Mouse (Mus musculus) MEL (cell line): ENCODE results near the gene Ptcd2. TPM values are rescaled to one million over a fixed set of nuclear protein-coding genes. Genes with fewer than 3 reads are reported as not detected.

Experiments used
- DNase-seq: peaks from one replicate; pipeline ENCODE4 v3.0.0; 2011; ENCODE audit warnings: low read depth, low spot score
- H3K27ac ChIP-seq: 2 replicates; pipeline ENCODE4 v1.5.1; 2012; ENCODE audit warnings: low read depth, mild to moderate bottlenecking, control low read depth, low read length, moderate library complexity; ENCODE audit not compliant: control insufficient read depth
- H3K27me3 ChIP-seq, 2 experiments: fragments of 150-350 bp in 1 of 2; sonication (generic) in 1 of 2; 2 replicates each; pipeline ENCODE4 v1.6.1; 2012; ENCODE audit warnings: low read length in 2 of 2, mild to moderate bottlenecking in 2 of 2, improper control_type of control experiment in 1 of 2, moderate library complexity in 1 of 2; ENCODE audit not compliant: insufficient read depth in 2 of 2, control insufficient read depth in 1 of 2
- H3K36me3 ChIP-seq, 2 experiments: 2 replicates each; pipeline ENCODE4 v1.6.1; 2012 to 2014; ENCODE audit warnings: low read length in 2 of 2, improper control_type of control experiment in 1 of 2, inconsistent platforms in 1 of 2, mild to moderate bottlenecking in 1 of 2; ENCODE audit not compliant: insufficient read depth in 2 of 2, control insufficient read depth in 1 of 2
- H3K4me1 ChIP-seq, 2 experiments: fragments of 150-350 bp in 1 of 2; sonication (generic) in 1 of 2; 2 replicates each; pipeline ENCODE4 v1.6.1; 2012; ENCODE audit warnings: low read length in 2 of 2, improper control_type of control experiment in 1 of 2, mild to moderate bottlenecking in 1 of 2; ENCODE audit not compliant: insufficient read depth in 2 of 2, control insufficient read depth in 1 of 2
- H3K4me3 ChIP-seq, 2 experiments: fragments of 150-350 bp in 1 of 2; sonication (generic) in 1 of 2; 2 replicates each; pipeline ENCODE4 v1.5.1; 2012; ENCODE audit warnings: low read depth in 2 of 2, low read length in 2 of 2, mild to moderate bottlenecking in 2 of 2, moderate library complexity in 2 of 2, control low read depth in 1 of 2, improper control_type of control experiment in 1 of 2; ENCODE audit not compliant: control insufficient read depth in 1 of 2, insufficient read depth in 1 of 2
- H3K79me2 ChIP-seq: 2 replicates; pipeline ENCODE4 v1.6.1; 2012; ENCODE audit warnings: mild to moderate bottlenecking, low read length, moderate library complexity; ENCODE audit not compliant: control insufficient read depth, poor library complexity, insufficient read depth
- H3K9ac ChIP-seq: 2 replicates; pipeline ENCODE4 v1.6.1; 2012; ENCODE audit warnings: low read depth, mild to moderate bottlenecking, control low read depth, low read length, moderate library complexity; ENCODE audit not compliant: control insufficient read depth, poor library complexity, severe bottlenecking
- H3K9me3 ChIP-seq: fragments of 150-350 bp; sonication (generic); replicated peaks from 2 replicates; pipeline ENCODE4 v1.6.1; 2012; ENCODE audit warnings: mild to moderate bottlenecking, low read length, improper control_type of control experiment, moderate library complexity; ENCODE audit not compliant: insufficient read depth
- BHLHE40 ChIP-seq: IDR thresholded peaks from 2 replicates; pipeline ENCODE4 v1.6.1; 2012; ENCODE audit warnings: low read depth, mild to moderate bottlenecking, inconsistent platforms, low read length, improper control_type of control experiment, borderline replicate concordance
- CHD1 ChIP-seq: IDR thresholded peaks from 2 replicates; pipeline ENCODE4 v1.6.1; 2012; ENCODE audit warnings: low read depth, mild to moderate bottlenecking, inconsistent platforms, low read length, improper control_type of control experiment
- ELF1 ChIP-seq: IDR thresholded peaks from 2 replicates; pipeline ENCODE4 v1.6.1; 2014; ENCODE audit warnings: low read depth, mild to moderate bottlenecking, inconsistent platforms, low read length, improper control_type of control experiment, moderate library complexity
- HCFC1 ChIP-seq: IDR thresholded peaks from 2 replicates; pipeline ENCODE4 v1.6.1; 2012; ENCODE audit warnings: low read depth, mild to moderate bottlenecking, inconsistent platforms, low read length, improper control_type of control experiment, moderate library complexity
- JUND ChIP-seq: IDR thresholded peaks from 2 replicates; pipeline ENCODE4 v1.6.1; 2011; ENCODE audit warnings: low read depth, mild to moderate bottlenecking, improper control_type of control experiment, low read length
- KAT2A ChIP-seq: conservative IDR thresholded peaks from 2 replicates; pipeline ENCODE4 v1.6.1; 2012; ENCODE audit warnings: low read depth, low read length, improper control_type of control experiment, inconsistent platforms
- MAFK ChIP-seq: IDR thresholded peaks from 2 replicates; pipeline ENCODE4 v1.6.1; 2011; ENCODE audit warnings: low read depth, mild to moderate bottlenecking, low read length, improper control_type of control experiment, borderline replicate concordance
- MXI1 ChIP-seq: IDR thresholded peaks from 2 replicates; pipeline ENCODE4 v1.6.1; 2011; ENCODE audit warnings: mild to moderate bottlenecking, low read depth, low read length, improper control_type of control experiment
- POLR2A ChIP-seq, 2 experiments: IDR thresholded peaks; 2 replicates each; pipeline ENCODE4 v1.6.1; 2011 to 2012; ENCODE audit warnings: low read length in 2 of 2, mild to moderate bottlenecking in 2 of 2, control low read depth in 1 of 2, improper control_type of control experiment in 1 of 2, low read depth in 1 of 2, moderate library complexity in 1 of 2; ENCODE audit not compliant: control insufficient read depth in 1 of 2, insufficient read depth in 1 of 2, poor library complexity in 1 of 2
- POLR2AphosphoS2 ChIP-seq: IDR thresholded peaks from 2 replicates; pipeline ENCODE4 v1.6.1; 2011; ENCODE audit warnings: low read length, improper control_type of control experiment
- POLR2AphosphoS5 ChIP-seq: IDR thresholded peaks from 2 replicates; pipeline ENCODE4 v1.6.1; 2012; ENCODE audit warnings: low read depth, borderline replicate concordance, mild to moderate bottlenecking, inconsistent platforms, low read length, moderate library complexity, mixed read lengths
- RCOR1 ChIP-seq: IDR thresholded peaks from 2 replicates; pipeline ENCODE4 v1.6.1; 2012; ENCODE audit warnings: low read depth, mild to moderate bottlenecking, inconsistent platforms, low read length, improper control_type of control experiment
- TAL1 ChIP-seq: IDR thresholded peaks from 2 replicates; pipeline ENCODE4 v1.6.1; 2012; ENCODE audit warnings: mild to moderate bottlenecking, inconsistent platforms, low read length, moderate library complexity, mixed read lengths
- USF1 ChIP-seq: IDR thresholded peaks from 2 replicates; pipeline ENCODE4 v1.6.1; 2014; ENCODE audit warnings: low read depth, mild to moderate bottlenecking, inconsistent platforms, low read length, improper control_type of control experiment, moderate library complexity
- ZC3H11A ChIP-seq: IDR thresholded peaks from 2 replicates; pipeline ENCODE4 v1.6.1; 2012; ENCODE audit warnings: low read depth, mild to moderate bottlenecking, inconsistent platforms, low read length, improper control_type of control experiment
- ZMIZ1 ChIP-seq: IDR thresholded peaks from 2 replicates; pipeline ENCODE4 v1.6.1; 2012; ENCODE audit warnings: low read depth, mild to moderate bottlenecking, inconsistent platforms, low read length, improper control_type of control experiment, moderate library complexity
- polyA plus RNA-seq, 2 experiments: library from polyadenylated mRNA; stranded (reverse) in 1 of 2; unstranded in 1 of 2; fragments of >175 nt in 1 of 2; fragments of >200 nt in 1 of 2; gene quantifications; 2 replicates each; pipeline versions ENCODE4 v1.2.1 to v1.2.4; 2012; ENCODE audit warnings: low replicate concordance in 2 of 2, low read depth in 1 of 2; ENCODE audit not compliant: insufficient read length in 2 of 2, insufficient read depth in 1 of 2, missing spikeins in 1 of 2
- total RNA-seq: library from RNA; depleted of rRNA; stranded (reverse); fragments of 300-350 nt; gene quantifications from 2 replicates; pipeline ENCODE4 v1.2.3, GENCODE M21; 2012

Ptcd2 gene
- total and polyA plus RNA-seq, 3 experiments: 42.9 to 55.3 TPM; not detected in 1

- no peak for TF ChIP-seq USF1
- TF ChIP-seq HCFC1: no peak
- TF ChIP-seq MAFK: no peak
- no peak for TF ChIP-seq POLR2AphosphoS5
- TF ChIP-seq MXI1: no peak
- no peak for TF ChIP-seq POLR2A (IDR thresholded peaks at IDR 0.05; ENCODE audit: control insufficient read depth in 1 of 2, insufficient read depth in 1 of 2, low read depth in 1 of 2, low read length in 2 of 2, poor library complexity in 1 of 2)
- no peak for DNase-seq
- Histone ChIP-seq H3K27ac (no peak overlapping the region), H3K36me3 (no peaks in the 10 kb centered on the region), H3K9me3 (no peaks in the 10 kb centered on the region), H3K79me2 (no peaks in the 10 kb centered on the region), H3K9ac (no peak overlapping the region), H3K4me1 (no peaks in the 10 kb centered on the region), H3K27me3 (no peaks in the 10 kb centered on the region), H3K4me3 (no peak overlapping the region)
These were observed 24.6 kb upstream of the Ptcd2 start for GRCm38 (mm10) chr13:99369103-99369502.

DNA sequence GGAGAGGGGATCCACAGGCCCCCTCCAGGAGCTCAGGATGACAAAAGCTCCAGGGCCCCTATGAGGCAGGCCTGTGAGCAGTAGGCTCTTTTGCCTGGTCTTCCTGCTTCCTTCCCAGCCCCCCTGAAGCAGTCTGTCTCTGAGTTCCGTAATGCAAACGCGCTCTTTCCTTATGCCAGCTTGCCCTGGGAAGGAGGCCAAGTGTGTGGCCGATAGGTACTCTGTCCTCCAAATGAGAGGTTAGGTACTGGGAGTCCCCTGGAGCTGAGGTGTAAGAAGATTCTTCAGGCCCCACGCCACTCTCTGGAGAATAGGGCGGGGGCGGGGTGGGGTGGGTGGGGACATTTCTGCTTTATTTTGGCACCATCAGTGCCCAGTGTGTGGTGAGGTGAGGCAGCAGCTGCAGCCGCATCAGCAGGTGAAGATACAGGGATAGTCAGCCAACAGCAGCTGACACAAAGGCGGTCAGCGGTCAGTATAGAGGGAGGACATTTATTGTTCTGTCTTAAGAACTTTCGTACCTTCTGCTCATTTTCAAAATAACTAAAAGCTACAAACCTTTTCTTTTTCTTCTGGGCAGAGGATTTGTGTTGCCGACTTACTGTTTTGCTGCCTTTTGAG lies 23.2 kb upstream of the Ptcd2 start:
- DNase-seq: no peak
- no peak overlapping the region for H3K9ac ChIP-seq
- no peaks in the 10 kb centered on the region for H3K27me3 ChIP-seq
- no peaks in the 10 kb centered on the region for H3K4me1 ChIP-seq
- no peak overlapping the region for H3K27ac ChIP-seq
- H3K36me3 ChIP-seq: no peaks in the 10 kb centered on the region
- H3K4me3 ChIP-seq: no peak overlapping the region
- H3K9me3 ChIP-seq: no peaks in the 10 kb centered on the region
- H3K79me2 ChIP-seq: no peaks in the 10 kb centered on the region
- TF ChIP-seq TAL1 (no peak), HCFC1 (no peak), POLR2AphosphoS2 (no peak), BHLHE40 (no peak), CHD1 (no peak), ELF1 (no peak), ZC3H11A (no peak), ZMIZ1 (no peak), POLR2A (IDR thresholded peaks at IDR 0.05; ENCODE audit: control insufficient read depth in 1 of 2, insufficient read depth in 1 of 2, low read depth in 1 of 2, low read length in 2 of 2, poor library complexity in 1 of 2) (no peak), KAT2A (no peak), MAFK (no peak), RCOR1 (no peak), JUND (no peak)
